Mouse (Mus musculus): Measurements from ENCODE around the gene 4933425L06Rik.

The 4933425L06Rik gene

GRCm38 (mm10) chr13:105081862-105082261 lies at the start of gene 4933425L06Rik:
4933425L06Rik (plus strand) TSS chr13:105082122.
- no peak for DNase-seq (ENCODE audit: low read depth)

DNA sequence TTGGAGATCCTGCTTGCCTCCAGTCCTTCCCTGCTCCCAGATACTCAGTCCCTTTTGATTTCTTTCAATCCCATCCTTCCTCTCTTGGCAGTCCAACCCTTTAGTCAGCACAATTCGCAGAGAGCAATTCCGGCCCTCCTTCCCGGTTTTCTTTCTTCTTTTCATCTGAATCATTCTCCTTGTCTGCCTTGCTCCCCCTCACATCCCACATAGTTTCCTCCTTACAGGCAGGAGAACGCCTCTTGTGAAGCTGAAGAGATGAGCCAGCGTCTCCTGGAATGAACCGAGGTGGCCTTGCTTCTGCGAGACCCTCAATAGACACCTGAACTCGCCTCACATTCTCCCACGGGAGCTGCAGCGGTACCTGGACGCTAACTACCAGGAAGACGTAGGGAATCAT lies 44.1 kb upstream of the 4933425L06Rik start:
- no peak for DNase-seq (ENCODE audit: low read depth)

- no peak for DNase-seq (ENCODE audit: low read depth)
Observed at GRCm38 (mm10) chr13:105038334-105038733, 43.6 kb upstream of the 4933425L06Rik start.

GRCm38 (mm10) chr13:105043882-105044281 lies 38.0 kb upstream of the 4933425L06Rik start:
- no peak for DNase-seq (ENCODE audit: low read depth)

DNA sequence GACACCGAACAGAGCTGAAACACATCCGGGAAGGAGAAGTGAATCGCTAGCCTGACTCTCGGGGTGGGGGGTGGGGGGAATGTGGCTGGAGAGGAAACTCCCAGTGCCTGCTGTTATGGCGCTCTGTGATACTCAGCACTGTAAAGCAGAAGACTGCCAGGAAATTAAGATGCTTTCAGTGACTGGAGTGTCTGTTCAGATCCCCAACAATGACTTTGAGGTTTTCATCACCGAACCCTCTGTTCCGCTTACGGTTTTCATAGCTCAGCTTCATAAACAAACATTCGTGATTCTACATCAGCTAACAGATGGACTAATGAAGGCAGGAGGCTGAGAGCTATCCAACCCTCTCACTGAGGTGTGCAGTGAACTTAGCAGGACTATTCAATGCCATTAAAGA lies 34.5 kb upstream of the 4933425L06Rik start:
- no peak for DNase-seq (ENCODE audit: low read depth)

DNA sequence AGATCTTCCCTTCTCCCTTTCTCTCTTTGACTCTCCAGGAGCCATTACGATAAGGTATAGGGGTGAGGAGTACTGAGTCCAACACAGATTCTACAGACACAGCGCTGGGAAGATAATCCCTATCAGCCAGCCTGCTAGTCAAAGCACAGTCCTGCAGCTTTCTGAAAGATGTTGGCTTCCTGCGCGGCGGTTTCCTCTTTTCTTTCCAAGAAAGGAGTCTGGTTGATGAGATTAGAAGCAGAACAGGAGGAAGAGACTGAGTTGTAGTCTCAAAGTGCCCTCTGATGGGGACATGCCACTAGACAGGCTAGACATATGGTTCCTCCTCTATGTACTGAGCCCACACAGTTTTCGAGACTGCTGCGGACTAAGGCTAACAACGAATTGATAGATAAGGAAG lies 33.3 kb upstream of the 4933425L06Rik start:
- DNase-seq (ENCODE audit: low read depth): peak; percentile 64

DNA sequence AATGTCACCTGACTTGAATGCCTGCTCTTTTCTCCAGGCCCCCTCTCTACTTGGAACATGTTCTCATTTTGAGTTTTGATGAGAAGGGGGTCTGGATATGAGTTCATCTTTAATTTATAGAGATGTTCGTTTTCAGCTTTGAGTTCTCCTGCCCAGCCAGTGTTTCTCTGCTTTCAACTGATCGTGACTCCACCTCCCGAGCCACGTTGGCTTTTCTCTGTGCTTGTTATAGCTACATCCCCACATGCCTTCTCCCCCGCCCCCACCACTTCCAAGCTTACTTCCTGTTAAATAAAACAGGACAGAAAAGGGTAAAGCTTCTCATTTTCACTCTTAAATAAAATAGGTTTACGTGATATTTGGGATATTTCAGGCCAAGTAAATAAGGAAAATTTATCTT lies 30.5 kb upstream of the 4933425L06Rik start:
- DNase-seq (ENCODE audit: low read depth): no peak

- DNase-seq (ENCODE audit: low read depth): no peak
Observed at GRCm38 (mm10) chr13:105053618-105054017, 28.3 kb upstream of the 4933425L06Rik start.

DNA sequence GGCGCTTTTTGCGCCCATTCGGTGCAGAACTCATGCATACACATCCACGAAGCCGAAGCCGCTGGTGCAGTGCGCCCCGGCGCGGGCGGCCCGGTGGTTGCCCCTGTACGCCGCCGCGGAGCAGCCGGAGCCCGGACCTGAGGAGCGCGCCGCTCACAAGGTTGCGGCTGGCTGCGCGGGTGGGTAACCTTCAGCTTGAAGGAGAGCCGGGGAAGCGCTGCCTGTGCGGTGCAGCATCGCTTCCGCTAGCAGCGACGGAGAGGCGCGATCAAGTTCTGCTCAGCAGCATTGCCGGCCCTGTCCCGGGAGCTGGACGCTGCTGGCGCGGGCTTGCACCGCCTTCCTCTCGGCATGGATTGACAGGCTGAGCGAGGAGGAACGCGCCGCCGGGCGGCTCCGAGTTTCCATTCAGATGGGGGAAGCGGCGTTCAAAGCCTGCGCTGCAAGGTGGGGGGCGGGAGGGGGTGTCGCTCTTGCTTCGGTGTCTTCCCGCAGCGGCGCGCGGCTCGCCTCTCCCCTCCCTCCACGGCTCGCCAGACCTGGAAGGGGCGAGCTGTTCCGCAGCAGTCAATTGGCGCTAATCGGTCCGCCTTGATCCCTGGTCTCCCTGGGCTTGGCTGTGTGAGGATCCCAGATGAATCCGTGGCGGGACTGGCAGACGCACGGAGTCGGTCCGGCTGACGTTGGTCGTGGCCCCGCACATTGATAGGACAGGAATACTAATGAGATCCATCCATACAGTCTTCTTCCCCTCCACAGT lies 27.6 kb upstream of the 4933425L06Rik start, which contains the start of gene Rgs7bp:
TSS of gene Rgs7bp (minus strand) at position 750 of the 760 bp plus-strand sequence.
- no peak for DNase-seq (ENCODE audit: low read depth)

- DNase-seq (ENCODE audit: low read depth): no peak
Observed at GRCm38 (mm10) chr13:105054941-105055309, 27.0 kb upstream of the 4933425L06Rik start.

DNA sequence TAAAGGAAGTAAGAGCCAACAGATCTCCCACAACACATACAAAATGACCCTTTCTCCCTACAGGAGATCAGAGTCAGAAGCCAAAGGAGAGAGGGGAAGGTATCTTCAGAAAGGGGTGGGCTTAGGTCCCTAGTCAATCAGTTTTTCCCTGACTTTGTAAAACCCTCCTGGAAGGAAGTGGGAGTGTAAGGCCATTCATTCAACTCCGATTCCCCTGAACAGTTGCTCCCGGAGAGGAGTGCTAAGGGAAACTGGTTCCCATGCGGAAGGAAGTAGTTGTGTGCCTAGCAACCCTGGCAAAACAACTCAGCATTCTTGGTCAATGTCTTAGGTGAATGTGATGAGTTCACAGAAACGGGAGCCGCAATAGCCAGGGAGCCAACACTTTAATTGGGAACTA lies 26.5 kb upstream of the 4933425L06Rik start:
- no peak for DNase-seq (ENCODE audit: low read depth)

DNA sequence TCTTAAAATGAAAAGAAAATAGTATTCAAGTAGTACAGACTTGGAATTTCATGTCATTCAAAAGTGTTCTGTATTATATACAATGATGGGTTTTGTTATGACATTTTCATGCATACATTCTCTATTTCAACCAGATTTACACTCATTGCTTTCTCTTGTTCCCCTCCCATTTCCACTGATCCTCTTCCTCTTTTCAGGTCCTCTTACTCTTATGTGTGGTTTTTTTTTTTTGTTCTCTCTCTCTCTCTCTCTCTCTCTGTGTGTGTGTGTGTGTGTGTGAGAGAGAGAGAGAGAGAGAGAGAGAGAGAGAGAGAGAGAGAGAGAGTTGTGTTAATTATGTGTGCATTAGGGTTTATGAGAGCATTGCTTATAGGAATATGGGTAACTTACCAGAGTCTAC lies 15.8 kb upstream of the 4933425L06Rik start:
- no peak for DNase-seq (ENCODE audit: low read depth)

DNA sequence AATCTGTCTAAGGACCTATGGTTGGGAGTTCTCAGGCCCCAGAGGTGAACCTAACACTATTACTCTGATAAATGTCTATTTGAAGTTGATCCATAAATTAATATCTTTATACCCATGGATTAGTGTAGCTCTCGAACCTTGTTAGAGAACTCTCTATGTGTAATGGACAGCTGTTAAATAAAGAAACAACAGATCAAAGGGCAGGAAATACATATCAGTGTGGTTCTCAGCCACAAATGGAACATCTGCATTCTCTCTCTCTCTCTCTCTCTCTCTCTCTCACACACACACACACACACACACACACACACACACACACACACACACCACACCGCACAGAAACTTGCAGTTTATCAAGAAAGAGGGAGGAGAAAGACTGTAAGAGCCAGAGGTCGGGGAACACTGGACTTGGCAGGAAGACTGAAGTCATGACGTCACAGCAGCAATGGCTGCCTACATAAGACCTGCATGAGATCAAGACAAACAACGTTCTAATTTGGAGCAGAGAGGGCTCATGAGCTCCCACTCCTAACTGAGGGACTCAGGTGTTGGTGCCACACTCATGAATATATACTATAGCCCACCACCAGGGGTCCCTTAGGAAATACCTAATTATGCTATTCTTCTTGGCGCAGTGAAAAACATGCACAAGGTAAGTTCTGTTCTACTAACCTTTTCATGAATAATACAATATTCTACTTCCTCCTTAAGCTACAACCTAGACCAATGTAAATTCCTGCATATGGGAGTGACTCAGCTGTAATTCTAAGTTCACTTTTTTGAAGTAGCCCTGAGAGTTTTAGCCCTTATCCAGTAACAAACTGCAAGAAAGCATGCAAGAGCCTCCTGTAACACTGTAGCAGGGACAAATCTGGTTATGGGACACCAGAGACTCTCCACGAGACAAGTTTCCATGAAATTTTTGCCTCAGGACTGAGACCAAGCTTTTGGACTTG lies 14.8 kb upstream of the 4933425L06Rik start:
- no peak for DNase-seq (ENCODE audit: low read depth)

DNA sequence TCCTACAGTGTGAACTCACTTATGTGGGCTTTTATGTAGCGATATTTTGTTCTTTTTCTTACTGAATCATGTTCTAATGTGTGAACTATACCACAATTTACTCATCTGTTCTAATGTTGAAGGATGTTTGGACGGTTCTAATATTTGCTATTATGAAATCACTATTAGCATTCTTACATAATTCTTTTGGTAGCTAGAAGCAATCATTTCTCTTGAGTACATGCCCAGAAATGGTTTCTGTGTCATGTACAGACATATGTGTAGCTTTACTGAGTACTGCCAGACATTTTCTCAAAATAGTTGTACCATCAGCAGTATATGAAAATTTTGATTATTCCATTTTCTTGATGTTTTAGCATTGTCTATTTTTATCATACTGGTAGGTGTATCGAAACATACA lies 7.4 kb downstream of the 4933425L06Rik start:
- DNase-seq (ENCODE audit: low read depth): no peak

- DNase-seq (ENCODE audit: low read depth): no peak
Observed at GRCm38 (mm10) chr13:105096316-105096715, 14.4 kb downstream of the 4933425L06Rik start.

- no peak for DNase-seq (ENCODE audit: low read depth)
Observed at GRCm38 (mm10) chr13:105100705-105101104, 18.8 kb downstream of the 4933425L06Rik start.

- no peak for DNase-seq (ENCODE audit: low read depth)
Observed at GRCm38 (mm10) chr13:105104385-105104784, 22.5 kb downstream of the 4933425L06Rik start.

DNA sequence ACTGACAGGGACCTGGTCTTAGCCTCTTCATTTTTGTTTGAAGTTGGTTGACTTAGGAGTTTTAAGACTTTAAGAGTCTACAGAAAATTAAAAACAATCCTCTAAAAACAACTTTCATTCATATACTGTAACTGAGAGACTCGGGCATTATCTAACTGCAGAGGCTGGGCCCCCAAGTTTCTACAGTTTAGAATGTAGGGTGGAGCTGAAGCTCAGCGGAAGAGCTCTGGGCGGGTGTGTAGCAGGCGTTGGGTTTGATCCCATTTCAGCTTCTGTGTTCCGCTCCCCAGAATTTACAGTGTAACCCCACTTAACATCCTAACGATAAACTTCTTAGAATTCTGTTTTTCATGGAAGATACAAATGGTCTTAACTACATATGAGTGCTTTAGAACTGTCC lies 29.7 kb downstream of the 4933425L06Rik start:
- DNase-seq (ENCODE audit: low read depth): no peak

GRCm38 (mm10) chr13:105121617-105122016 lies 39.7 kb downstream of the 4933425L06Rik start:
- no peak for DNase-seq (ENCODE audit: low read depth)

DNA sequence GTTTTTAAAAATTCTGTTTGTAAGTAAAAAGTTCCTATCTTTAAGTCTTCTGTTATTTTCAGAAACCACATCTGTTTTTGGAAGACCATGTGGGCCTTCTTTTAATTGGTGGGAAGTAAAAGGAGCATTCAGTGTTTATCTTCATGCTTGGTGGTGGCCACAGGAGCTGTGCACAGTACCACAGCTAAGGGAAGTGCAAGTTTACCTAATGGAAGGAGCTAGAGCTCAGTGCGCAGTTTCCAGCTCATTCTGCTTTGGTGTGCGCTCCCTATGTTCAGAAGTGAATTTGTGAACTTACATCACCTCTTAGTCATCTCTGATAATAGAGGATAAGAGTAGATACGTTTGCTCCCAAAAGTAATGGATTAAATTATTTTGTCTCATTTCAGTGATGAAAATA lies 40.2 kb downstream of the 4933425L06Rik start:
- DNase-seq (ENCODE audit: low read depth): no peak

- DNase-seq (ENCODE audit: low read depth): no peak
Observed at GRCm38 (mm10) chr13:105130080-105130479, 48.2 kb downstream of the 4933425L06Rik start.

GRCm38 (mm10) chr13:105132370-105132769 lies 50.4 kb downstream of the 4933425L06Rik start:
- no peak for DNase-seq (ENCODE audit: low read depth)

DNA sequence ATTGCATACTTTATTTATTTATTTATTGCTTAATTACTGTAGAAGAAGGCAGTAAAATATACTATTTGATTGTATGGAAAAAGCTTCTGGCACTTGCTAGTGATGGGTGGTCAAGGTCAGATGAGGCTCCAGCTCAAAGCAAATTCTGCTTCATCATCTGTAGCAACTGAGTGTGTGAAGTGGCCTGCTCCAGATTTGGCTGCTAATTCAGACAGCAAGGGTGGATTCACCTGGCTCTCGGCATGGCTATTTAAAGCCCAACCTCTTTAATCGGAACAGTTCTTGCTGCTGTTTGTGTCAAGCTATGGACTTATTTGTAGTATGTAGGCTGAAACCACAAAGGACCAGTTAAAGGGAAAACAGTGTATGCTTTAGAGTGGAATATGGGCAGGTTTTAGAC lies 50.9 kb downstream of the 4933425L06Rik start:
- DNase-seq (ENCODE audit: low read depth): no peak
